Mouse (Mus musculus) midbrain, postnatal 0 days (tissue): ENCODE measurements at regions not wholly inside any gene's neighbourhood (a gene's known extent, or its start where the extent isn't known, plus 50 kb on each side); places are given as distances from the start of the nearest gene placed in this dataset.

Experiments used
- ATAC-seq: fragments of 200-750 bp; cut with Nextera tagmentation; 2 replicates; pipeline ENCODE4 v1.8.0; 2017; ENCODE audit warnings: moderate number of reproducible peaks, mild to moderate bottlenecking, moderate TSS enrichment, moderate library complexity; ENCODE audit not compliant: low FRiP score
- DNase-seq: peaks from one replicate; pipeline ENCODE4 v3.0.0-alpha.2; 2015; ENCODE audit warnings: low spot score
- H3K27ac ChIP-seq: fragments of 300-500 bp; sonication (generic); 2 replicates; pipeline ENCODE4 v1.5.1; 2014; ENCODE audit warnings: low read depth, mild to moderate bottlenecking, low read length, mixed read lengths
- H3K27me3 ChIP-seq: fragments of 300-500 bp; sonication (generic); 2 replicates; pipeline ENCODE4 v1.6.1; 2014; ENCODE audit warnings: low read length, control low read depth, mixed read lengths; ENCODE audit not compliant: insufficient read depth
- H3K36me3 ChIP-seq: fragments of 300-500 bp; sonication (generic); 2 replicates; pipeline ENCODE4 v1.6.1; 2014; ENCODE audit warnings: low read length, control low read depth, mixed read lengths; ENCODE audit not compliant: insufficient read depth
- H3K4me1 ChIP-seq: fragments of 300-500 bp; sonication (generic); 2 replicates; pipeline ENCODE4 v1.6.1; 2014; ENCODE audit warnings: mild to moderate bottlenecking, control low read depth, antibody characterized with exemption, low read length, mixed read lengths; ENCODE audit not compliant: insufficient read depth
- H3K4me2 ChIP-seq: fragments of 300-500 bp; sonication (generic); 2 replicates; pipeline ENCODE4 v1.6.1; 2014; ENCODE audit warnings: low read depth, mild to moderate bottlenecking, low read length, mixed read lengths; ENCODE audit not compliant: poor library complexity, severe bottlenecking
- H3K4me3 ChIP-seq: fragments of 300-500 bp; sonication (generic); 2 replicates; pipeline ENCODE4 v1.5.1; 2014; ENCODE audit warnings: low read depth, mild to moderate bottlenecking, low read length, moderate library complexity
- H3K9ac ChIP-seq: fragments of 300-500 bp; sonication (generic); replicated peaks from 2 replicates; pipeline ENCODE4 v1.6.1; 2014; ENCODE audit warnings: mild to moderate bottlenecking, low read length, moderate library complexity, mixed read lengths; ENCODE audit not compliant: poor library complexity, severe bottlenecking
- H3K9me3 ChIP-seq: fragments of 300-500 bp; sonication (generic); 2 replicates; pipeline ENCODE4 v1.6.1; 2016; ENCODE audit warnings: low read length, control low read depth
- CTCF ChIP-seq: IDR thresholded peaks from 2 replicates; pipeline ENCODE4 v1.5.1; 2016; ENCODE audit warnings: antibody characterized with exemption, mild to moderate bottlenecking
- WGBS: fragments of 180-500 bp; shearing (Covaris S2); extraction: QIAGEN DNeasy Blood & Tissue Kit; methylation state at CpG from one replicate; pipeline ENCODE4 v1.1.7; 2014; 5-methylcytosine and 5-hydroxymethylcytosine counted together

GRCm38 (mm10) chr6:147357031-147357430, 93.0 kb upstream of the Pthlh start:
- no peak for TF ChIP-seq CTCF
- Histone ChIP-seq H3K4me2 (no peak overlapping the region), H3K4me1 (no peaks in the 10 kb centered on the region), H3K27me3 (no peaks in the 10 kb centered on the region), H3K36me3 (no peaks in the 10 kb centered on the region), H3K4me3 (no peak overlapping the region), H3K9me3 (no peaks in the 10 kb centered on the region), H3K27ac (no peak overlapping the region), H3K9ac (no peak overlapping the region)
- DNase-seq (no peak), ATAC-seq (no peak)
- WGBS, result 81% methylated on average over 2 of the region's 2 CpGs

GRCm38 (mm10) chr6:147356570-147356969, 92.6 kb upstream of the Pthlh start:
- H3K27me3 ChIP-seq, result no peaks in the 10 kb centered on the region
- ATAC-seq, result no peak
- no peak overlapping the region for H3K4me3 ChIP-seq
- H3K27ac ChIP-seq, result no peak overlapping the region
- no peak overlapping the region for H3K9ac ChIP-seq
- no peaks in the 10 kb centered on the region for H3K9me3 ChIP-seq
- no peak for DNase-seq
- no peak overlapping the region for H3K4me2 ChIP-seq
- TF ChIP-seq CTCF, result no peak
- 88% methylated on average over 5 of the region's 5 CpGs for WGBS
- H3K4me1 ChIP-seq, result no peaks in the 10 kb centered on the region
- no peaks in the 10 kb centered on the region for H3K36me3 ChIP-seq

- ATAC-seq (no peak), DNase-seq (no peak)
- H3K36me3 ChIP-seq, result no peaks in the 10 kb centered on the region
- no peaks in the 10 kb centered on the region for H3K27me3 ChIP-seq
- H3K4me2 ChIP-seq, result no peak overlapping the region
- no peak overlapping the region for H3K9ac ChIP-seq
- no peak overlapping the region for H3K27ac ChIP-seq
- no peaks in the 10 kb centered on the region for H3K9me3 ChIP-seq
- no peak overlapping the region for H3K4me3 ChIP-seq
- no peak for TF ChIP-seq CTCF
- WGBS, result 74% methylated on average over 4 of the region's 4 CpGs
- no peaks in the 10 kb centered on the region for H3K4me1 ChIP-seq
These were observed 85.7 kb upstream of the Pthlh start for GRCm38 (mm10) chr6:147349566-147350237.

- H3K27ac ChIP-seq, result no peak overlapping the region
- no peaks in the 10 kb centered on the region for H3K36me3 ChIP-seq
- H3K9ac ChIP-seq, result no peak overlapping the region
- H3K4me2 ChIP-seq, result no peak overlapping the region
- 70% methylated on average over 3 of the region's 3 CpGs for WGBS
- H3K9me3 ChIP-seq, result no peaks in the 10 kb centered on the region
- no peak for TF ChIP-seq CTCF
- no peak for DNase-seq
- no peak for ATAC-seq
- no peak overlapping the region for H3K4me3 ChIP-seq
- no peaks in the 10 kb centered on the region for H3K4me1 ChIP-seq
- H3K27me3 ChIP-seq, result no peaks in the 10 kb centered on the region
These were observed 84.6 kb upstream of the Pthlh start for GRCm38 (mm10) chr6:147348621-147349020.

GRCm38 (mm10) chr6:147341042-147341441, 77.1 kb upstream of the Pthlh start:
- WGBS, result 65% methylated on average over 1 of the region's 1 CpGs
- Histone ChIP-seq H3K4me3 (no peak overlapping the region), H3K4me2 (no peak overlapping the region), H3K27me3 (no peaks in the 10 kb centered on the region), H3K4me1 (no peaks in the 10 kb centered on the region), H3K9ac (no peak overlapping the region), H3K9me3 (no peaks in the 10 kb centered on the region), H3K36me3 (no peaks in the 10 kb centered on the region), H3K27ac (no peak overlapping the region)
- DNase-seq (peak; percentile 11), ATAC-seq (no peak)
- no peak for TF ChIP-seq CTCF

- ATAC-seq (no peak), DNase-seq (no peak)
- no peak overlapping the region for H3K4me3 ChIP-seq
- WGBS, result 83% methylated on average over 7 of the region's 7 CpGs
- no peaks in the 10 kb centered on the region for H3K36me3 ChIP-seq
- no peak for TF ChIP-seq CTCF
- H3K9me3 ChIP-seq, result no peaks in the 10 kb centered on the region
- no peak overlapping the region for H3K9ac ChIP-seq
- H3K4me2 ChIP-seq, result no peak overlapping the region
- no peaks in the 10 kb centered on the region for H3K4me1 ChIP-seq
- H3K27me3 ChIP-seq, result no peaks in the 10 kb centered on the region
- no peak overlapping the region for H3K27ac ChIP-seq
These were observed 69.0 kb upstream of the Pthlh start for GRCm38 (mm10) chr6:147332976-147333375.
